Mouse (Mus musculus): ENCODE data around the gene Zfp648. TPM values are rescaled to one million over a fixed set of nuclear protein-coding genes. Genes with fewer than 3 reads are reported as not detected.

The Zfp648 gene
- not detected in 2 replicates for total RNA-seq (2023)

DNA sequence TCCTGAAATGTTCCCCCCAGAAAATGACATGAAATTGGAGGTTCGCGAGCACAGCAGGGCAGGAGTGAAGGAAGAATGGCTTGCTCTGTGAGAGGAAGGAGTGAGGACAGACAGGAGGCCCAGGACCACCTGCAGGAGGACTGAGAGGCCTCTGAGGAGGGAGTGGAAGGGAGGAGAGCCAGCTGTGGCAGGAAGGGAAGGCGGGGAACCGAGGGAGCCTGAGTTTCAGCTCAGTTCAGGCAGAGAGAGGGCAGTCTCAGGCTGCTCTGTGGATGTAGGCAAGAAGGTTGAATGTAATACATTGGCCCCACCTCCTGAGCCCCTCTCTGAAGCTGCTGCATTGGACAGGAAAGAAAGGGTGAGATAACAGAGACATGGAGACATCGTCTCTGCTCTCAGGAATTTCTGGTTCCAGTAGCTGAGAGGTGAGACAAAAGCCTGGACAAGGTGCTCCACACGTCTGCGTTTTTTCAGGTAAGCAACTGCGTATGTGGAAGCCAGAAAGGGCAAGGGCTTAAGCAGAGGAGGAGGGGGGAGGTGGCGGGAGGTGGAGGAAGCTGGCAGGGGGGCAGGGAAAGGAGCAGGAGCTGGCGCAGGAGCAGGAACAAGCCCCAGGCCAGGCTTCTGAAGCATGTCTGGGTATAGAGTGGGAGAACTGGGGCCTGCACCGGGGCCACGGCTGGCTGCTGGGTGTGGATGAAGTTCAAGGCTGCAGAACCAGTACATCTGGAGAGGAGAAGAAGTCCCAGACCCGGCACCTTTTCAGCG lies at the start of gene Zfp648:
Gene Zfp648 (plus strand): TSS at position 233 of the 768 bp plus-strand sequence.

